Mouse (Mus musculus) kidney, adult 2 months (tissue): ENCODE results near the gene Icmt.

Experiments used
- CTCF ChIP-seq: fragments of 200-500 bp; conservative IDR thresholded peaks from 2 replicates; pipeline ENCODE4 v1.5.1; 2011; ENCODE audit warnings: low read depth, mild to moderate bottlenecking, control low read depth, low read length, moderate library complexity, mixed read lengths; ENCODE audit not compliant: insufficient read depth, insufficient read length
- POLR2A ChIP-seq: fragments of 200-500 bp; IDR thresholded peaks from one replicate; pipeline ENCODE4 v1.6.1; 2011; ENCODE audit warnings: low read depth, low read length, control low read depth

GRCm38 (mm10) chr4:152290991-152291390, 6.0 kb upstream of the Icmt start:
- no peak for TF ChIP-seq POLR2A
- TF ChIP-seq CTCF: no peak
